Mouse (Mus musculus) urinary bladder, adult 18-20 months (tissue): ENCODE data around the gene Frat1.
"Not testable (repeated sequence)": the region's sequence is repeated elsewhere in the genome, so short reads cannot be mapped to it uniquely, and the experiment has no call there.

Experiments
- DNase-seq, 2 experiments: peaks; one replicate each; pipeline ENCODE4 v3.0.0; 2022; ENCODE audit warnings: low spot score in 2 of 2, mixed read lengths in 2 of 2

Frat1 gene

DNA sequence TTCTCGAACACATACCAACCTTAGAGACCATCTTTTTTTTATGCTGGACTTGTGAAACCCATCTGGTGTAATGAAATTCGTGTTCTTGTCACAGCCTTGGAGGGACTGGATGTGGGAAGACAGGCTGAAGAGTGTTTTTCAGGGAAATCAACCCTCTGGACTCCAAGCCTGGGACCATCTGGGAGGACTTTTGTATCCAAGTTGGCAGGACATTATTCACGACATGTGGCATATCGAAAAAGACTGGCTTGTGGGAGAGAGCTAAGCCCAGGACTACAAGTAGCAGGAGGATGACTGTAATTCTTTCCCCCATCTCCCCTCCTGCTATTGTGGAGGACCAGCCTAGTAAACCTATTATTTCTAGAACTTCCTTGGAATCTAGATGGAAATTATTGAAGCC is 12.4 kb downstream of the Frat1 start:
- DNase-seq = no peak

DNA sequence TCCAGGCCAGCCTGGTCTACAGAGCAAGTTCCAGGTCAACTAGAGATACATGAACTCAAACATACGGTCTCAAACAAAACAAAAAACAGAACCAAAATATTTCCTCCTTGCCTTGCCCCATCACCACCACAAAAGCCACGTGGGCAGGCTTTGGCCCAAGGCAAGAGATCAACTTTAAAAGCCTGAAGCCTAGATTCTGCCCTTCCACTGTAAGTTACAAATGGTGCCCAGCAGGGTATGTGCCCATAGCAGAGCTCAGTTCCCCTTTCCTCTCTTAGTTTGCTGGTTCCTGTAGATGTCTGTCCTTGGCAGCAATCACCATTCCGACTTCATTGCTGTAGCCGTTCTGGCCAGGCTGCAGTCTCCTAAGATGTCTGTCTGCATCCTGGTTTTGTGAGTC is 12.9 kb downstream of the Frat1 start:
- DNase-seq = no peak

DNA sequence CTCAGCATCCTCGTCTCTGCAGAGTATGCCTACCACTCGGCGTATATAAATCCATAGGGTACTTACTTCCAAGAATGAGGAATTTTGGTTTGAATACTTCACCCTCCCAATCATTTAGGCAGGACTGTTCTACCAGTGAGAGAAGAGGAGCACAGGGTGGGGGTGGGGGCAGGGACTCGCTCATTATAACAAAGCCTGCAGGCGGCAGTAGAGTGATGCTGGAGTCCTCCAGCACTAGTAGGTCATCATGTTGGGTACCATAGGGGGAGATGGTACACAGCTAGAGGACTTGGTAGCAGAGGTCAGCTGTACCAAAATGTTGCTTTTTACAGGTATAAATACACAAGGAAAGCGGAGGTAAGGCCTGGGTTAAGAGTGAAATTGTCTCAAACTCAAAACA is 14.6 kb downstream of the Frat1 start:
- no peak for DNase-seq

DNA sequence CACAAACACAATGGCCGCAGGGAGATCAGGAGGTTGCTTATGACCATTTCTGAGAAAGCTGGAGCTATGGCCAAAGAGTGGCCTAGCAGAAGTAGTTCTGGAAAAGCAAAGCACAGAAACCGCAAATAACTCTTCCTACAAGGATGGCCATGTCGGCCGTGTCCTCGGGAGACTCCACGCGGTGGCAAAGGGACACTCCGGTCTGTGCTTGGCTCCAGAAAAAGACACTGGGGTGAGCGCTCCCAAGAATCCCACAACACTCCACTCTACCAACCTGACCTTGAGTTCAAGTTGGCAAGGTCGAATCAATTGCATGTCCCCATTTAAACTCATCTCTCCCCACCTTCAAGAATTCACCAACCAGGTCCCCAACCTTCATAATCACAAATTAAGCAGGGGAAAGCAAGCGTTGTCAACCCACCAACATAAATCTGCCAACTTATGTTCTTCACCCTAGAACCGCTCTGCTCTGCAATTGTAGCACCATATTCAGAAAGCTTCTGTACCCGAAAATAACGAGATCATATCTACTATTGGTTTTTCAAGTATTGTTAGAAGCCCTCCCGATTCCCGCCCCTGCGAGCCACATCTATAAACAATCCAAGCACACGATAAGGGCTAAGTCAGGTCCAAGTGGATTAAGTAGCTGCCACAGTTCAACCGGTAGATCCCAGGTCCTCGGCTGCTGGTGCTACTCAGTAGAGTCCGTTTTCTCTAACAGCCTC is 16.8 kb downstream of the Frat1 start:
- no peak for DNase-seq

DNA sequence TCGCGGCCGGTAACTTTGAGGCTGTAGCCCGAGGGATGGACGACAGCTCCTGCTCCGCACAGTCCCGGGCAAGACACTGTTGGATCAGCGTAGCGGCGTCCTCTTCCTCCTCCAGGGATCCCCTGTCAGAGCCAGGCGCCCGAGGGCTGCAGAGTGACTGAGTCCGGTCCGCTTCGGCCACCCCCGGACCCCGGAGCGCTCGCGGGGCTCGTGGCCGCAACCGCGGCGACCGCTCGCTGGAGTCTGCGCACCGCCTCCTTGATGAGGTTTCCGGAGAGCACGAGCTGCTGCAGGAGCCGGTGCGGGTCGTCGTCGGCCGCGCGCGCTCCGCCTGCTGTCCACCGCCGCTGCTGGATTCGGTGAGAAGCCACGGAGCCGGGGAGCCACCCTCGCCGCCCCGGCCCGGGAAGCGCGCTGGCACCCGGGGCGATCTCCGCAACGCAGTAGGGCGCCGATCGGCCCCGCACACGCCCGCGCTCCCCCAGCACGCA is 17.4 kb downstream of the Frat1 start:
- DNase-seq = peak; percentile 7 to 53

DNA sequence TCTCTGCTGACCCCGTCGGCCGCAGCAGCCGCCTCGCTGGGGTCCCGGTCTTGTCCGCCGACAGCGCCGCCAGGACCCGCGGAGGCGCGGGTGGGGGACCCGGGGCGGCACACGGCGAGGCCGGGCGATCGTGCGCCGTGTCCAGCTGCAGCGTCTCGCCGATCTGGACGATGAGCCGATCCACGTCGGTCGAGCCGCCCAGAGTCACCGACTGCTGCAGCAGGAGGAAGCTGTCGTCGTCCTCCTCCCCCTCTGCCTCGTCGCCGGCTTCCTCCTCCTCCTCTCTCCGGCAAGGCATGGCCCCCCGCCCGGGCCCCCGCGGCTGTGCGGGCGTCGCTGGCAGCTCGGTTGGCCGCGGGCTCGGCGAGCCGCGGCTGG is 17.8 kb downstream of the Frat1 start:
- DNase-seq = not testable (repeated sequence)

DNA sequence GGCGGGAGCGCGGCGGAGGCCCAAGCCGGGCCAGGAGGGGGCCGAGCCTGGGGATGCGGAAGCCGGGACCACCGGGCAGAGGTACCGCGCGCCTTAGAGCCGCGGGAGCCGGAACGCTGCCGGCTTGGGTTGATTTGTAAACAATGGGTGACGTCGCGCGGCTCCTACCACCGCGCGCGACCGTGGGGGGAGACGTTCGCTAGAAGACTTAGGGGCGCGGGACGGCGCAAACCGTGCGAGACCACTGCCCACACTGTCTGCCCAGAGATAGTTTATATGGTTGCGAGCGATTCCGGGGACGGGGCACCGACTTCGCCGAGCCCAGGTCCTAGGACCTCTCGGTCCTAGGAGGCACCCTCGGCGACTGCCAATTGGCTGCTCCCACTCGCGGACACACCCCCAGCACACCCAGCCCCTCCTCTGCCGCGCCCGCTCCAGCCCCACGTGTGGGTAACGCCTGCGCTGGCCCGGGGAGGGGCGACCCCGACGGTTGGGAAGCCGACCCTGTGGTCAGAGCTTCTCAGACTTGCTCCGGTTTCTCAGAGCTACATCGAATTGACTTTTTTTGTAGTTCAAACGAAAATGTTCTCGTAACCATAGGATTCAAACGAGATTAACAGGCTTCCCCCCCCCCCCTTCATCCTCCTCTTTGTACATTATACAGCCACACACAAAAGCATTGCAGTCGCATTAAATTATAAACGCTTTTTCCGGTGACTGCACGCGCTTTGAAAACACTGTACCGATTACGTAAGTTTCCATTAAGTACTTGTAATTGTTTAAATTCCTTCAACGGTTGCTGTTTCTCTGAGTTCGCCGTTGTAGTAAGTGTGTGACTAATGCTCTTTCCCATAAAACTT is 18.5 kb downstream of the Frat1 start, which contains the start of gene Frat2:
TSS of gene Frat2 (minus strand) at position 141 of the 860 bp plus-strand sequence.
- peak; percentile 80 to 89 for DNase-seq

DNA sequence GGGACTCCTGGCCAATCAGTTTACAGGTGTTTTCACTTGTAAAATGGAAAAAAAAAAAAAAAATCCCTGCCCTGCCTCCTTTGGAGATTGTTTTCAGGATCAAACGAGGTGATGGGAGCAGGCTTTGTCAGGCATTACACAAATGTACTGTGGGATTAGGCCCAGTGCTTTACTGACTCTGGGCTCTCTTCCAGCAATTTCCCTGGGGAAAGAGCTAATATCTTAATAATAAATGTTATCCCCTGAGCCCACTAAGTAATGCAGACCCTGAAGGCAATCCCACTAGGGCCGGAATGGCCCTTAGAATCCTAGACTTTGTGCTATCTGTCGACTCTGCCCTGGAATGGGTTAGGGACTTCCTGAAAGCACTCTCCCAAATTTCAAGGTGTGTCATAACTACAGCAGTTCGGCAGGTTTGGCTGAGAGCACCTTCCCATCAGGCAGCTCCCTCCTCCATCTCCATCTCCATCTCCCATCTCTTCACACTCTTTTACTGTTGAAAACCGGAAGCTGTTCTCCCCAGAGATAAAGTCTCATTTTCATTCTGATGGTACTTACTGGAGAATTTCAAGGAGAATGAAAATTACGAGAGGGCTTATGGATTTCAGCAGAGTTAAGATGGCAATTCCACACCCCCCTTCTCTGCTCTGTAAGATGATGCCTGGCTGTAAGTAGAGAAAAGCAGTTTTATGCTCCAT is 20.4 kb downstream of the Frat1 start:
- DNase-seq = no peak

DNA sequence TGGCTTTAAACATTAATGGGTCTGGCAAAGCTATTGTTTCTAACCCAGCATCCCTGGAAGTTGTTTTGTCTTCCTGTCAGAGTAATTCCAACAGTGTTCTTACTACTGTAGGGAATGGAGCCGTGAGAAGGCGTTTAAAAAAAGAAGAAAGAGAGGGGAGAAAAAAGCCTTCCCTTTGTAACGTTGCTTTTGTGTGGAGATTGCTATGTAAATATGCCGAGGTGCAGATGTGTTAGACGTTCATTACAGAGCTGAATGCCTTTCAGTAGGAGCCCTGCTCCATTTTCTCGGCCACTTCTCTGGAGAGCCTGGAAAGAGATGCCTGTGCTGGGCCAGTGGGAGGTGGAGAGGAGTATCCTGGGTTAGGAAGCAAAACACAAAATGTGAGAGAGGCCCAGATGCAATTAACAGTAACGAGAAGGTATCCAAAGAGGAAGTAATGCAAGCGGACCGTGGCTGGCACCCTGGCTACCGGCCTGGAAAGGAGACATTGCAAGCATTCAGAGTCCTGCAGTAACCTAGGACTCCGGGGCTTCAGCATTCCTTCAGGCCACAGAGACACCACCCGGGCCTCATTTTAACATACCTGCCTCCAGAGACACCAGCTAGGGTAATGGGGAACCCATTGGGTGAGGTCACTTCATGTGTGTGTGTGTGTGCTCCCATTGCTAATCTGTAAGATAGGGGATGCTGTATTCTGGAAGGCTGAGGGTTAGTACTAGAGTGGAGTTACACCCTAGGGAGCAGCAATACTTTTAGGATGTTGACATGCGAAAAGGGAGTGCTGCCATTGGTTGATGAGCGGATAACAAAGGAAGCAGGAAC is 21.2 kb downstream of the Frat1 start:
- DNase-seq = no peak

DNA sequence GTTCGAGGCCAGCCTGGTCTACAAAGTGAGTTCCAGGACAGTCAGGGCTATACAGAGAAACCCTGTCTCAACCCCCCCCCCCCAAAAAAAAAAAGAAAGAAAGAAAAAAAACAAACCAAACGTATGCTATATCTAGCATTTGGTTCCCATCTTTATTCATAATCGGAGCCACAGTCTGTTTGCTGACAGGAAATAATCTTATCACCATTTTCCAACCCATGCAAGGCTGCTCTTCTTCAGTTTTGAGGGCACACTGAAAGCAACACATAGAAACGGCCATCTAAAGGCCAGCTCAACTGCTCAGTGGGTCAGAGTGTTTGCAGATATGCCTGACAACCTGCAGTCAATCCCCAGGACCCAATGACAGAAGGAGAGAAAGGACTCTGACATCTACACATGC is 22.7 kb downstream of the Frat1 start:
- DNase-seq = no peak

DNA sequence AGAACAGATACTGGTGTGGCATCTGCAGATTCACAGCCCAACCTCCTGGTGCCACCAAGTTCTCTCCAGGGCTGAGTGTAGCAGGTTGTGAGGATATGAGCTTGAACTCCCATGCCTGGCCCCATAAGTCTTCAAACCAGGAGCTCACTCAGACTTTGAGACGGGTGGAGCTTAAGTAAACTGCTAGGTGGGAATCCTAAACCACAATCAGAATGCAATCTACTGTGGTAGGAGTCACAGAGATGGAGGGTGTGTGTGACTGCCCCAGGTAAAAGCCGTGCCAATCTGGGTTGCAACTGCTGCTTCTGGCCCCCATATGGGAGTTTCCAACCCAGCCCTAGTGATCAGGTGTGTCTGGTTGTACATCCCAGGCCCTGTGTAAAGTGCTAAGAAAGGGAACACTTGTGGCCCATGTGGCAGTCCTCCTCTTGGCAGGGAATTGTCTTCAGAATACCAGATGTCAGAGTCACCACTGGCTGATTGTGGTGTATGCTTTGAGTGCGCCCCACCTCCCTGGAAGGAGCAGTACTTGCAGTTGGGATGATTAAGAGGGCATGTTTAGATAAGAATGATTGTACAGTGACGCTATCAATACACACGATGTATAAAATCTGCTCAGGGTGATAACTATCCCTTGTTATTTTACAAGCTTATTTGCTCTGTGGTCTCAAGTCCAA is 27.5 kb downstream of the Frat1 start:
- no peak for DNase-seq

DNA sequence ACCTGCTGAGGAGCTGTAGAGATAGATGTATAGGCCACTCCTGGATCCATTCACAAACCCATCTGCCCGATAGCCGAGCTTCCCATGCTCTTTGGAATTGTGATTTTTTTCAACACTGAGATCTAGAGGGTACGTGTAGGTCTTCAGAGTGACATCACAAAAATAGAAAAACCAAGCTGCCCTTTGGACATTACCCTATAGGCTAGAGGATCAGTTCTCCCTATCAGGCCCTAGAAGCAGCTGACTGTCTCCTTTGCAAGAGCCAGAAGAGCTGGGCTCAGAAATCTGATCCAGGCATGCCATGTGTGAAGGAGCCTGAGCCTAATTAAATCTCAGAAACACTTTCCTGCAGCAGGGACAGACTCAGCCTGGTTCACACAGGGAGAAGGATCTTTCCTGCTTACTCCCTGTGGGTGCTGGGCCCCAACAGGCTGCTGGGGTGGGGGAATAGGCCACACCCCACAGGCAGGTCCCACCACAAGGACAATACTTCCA is 28.1 kb downstream of the Frat1 start:
- no peak for DNase-seq

DNA sequence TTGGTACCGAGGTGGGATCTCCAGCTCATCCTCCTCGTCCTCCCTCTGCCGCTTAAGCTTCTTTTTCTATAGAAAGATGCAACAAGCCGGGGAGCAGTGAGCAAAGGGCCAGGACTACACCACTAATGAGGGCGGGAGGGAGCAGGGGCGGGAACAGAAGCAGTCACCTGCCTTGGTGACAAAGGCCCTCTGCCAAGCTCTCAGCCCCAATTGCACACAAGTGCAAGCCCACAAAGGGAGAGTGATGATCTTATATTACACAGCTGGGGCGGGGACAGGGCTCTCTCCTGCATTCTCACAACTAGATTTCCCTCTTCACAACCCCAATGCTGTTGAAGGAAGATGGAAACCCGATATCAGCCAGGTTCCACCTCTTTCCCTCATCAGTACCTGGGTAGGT is 36.9 kb downstream of the Frat1 start:
- no peak for DNase-seq

DNA sequence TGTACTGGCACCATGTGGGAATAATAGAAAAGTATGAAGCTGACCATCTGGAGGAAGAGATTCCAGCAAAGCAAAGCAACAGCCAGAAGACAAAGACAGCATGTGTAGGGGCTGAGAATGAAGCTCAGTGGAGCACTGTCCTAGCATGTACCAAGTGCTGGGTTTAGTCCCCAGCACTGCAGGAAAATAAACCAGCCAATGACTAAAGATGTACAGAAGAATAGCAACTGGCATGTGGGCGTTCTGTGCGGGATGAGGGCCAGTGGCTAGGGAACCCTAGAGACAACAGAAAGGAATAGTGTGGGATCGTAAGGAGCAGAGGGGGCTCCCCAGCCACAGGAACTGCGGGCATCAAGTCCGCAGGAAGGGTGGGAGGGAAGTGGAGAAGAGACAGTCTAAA is 39.5 kb downstream of the Frat1 start:
- no peak for DNase-seq

DNA sequence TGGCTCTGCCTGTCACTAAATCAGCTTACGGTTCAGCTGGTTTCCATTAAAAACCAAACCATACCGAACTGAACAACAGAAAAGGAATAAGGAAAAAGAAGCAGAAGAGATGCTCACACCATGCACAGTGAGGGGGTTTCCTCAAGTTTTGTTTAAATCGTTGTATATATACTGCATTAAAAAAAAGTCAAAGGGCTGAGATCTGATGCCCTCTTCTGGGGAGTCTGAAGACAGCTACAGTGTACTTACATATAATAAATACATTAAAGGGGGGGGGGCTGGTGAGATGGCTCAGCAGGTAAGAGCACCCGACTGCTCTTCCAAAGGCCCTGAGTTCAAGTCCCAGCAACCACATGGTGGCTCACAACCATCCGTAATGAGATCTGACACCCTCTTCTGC is 40.2 kb downstream of the Frat1 start:
- DNase-seq = not testable (repeated sequence)

DNA sequence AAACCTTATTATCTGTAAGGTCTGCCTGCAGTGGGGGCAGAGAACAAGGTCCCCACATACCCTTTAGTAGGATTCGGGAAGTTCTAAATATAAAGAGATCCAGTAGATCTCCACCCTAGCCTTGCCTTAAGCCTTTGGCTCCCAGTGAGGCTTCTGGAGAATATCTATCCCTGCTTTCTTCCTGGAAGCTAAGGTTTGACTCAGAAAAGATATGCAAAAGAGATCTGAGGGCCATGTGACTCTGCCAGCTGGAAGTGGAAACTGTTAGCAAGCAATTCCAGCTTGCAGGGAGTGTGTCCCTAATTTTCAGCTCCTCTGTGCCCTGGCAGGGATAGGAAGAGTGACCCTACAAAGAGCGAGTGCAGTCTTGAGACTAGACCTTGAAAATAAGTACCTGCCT is 42.5 kb downstream of the Frat1 start:
- DNase-seq = no peak

DNA sequence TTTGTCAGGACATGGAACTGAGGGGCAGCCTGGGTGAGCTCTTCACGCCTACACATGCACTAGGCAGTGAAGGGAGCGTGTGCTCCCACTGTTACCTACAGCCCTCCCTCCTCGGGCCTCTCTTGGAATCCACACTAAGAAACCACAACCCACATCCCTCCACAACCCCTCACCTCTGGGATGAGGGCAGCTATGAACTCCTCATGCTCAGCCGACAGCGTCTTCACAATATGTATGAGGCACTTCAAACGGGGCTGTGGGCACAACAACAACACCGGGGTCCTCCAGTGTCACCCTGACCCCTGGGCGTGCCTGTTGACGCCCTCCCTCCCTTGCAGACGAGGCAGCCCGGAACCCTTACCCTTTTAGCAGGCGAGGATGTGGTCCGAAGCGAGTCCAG is 44.6 kb downstream of the Frat1 start:
- no peak for DNase-seq

DNA sequence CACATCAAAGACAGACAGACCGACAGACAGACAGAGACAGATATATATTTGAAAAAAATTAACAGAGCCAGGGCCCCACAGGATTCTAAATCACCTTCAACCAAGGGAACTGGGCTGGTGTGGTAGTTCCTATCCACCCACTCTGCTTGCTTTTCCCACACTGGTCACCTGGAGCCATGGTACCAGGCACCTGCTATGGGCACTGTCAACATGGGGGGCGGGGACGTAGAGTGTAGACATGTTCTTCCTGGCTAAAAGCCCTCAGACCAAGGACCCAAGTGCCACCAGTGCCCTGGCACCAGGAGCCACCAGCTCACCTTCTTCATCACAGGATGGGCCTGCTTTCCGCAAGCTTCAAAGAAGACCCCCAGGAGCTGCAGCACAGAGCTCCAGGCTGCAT is 52.1 kb downstream of the Frat1 start:
- no peak for DNase-seq
